Comparison of ENCODE assay signal across 12 mouse cellular contexts in genomic region chr6:50322631-50323030, GRCm38 (mm10). TPM values are rescaled to one million over a fixed set of nuclear protein-coding genes. Genes with fewer than 3 reads are reported as not detected.
DNase-seq lines count a peak whose midpoint lies in the region; ATAC-seq and TF ChIP-seq lines count a peak whose summit lies in the region.
"Had no signal": no experiment of that assay in that cellular context is flagged by ENCODE, and none has a peak within 500 bp of the region (broad histone marks: within the 10 kb centered on the region; RNA-seq: fewer than 3 reads in every experiment).

No protein-coding gene starts in this region.

- no peaks in the 10 kb centered on the region for H3K9me3 ChIP-seq in kidney, embryonic 16.5 days (ENCODE audit: low read length)
- H3K9me3 ChIP-seq in stomach, postnatal 0 days (ENCODE audit: control insufficient read depth, low read length) = no peaks in the 10 kb centered on the region

- H3K27me3 ChIP-seq in kidney, embryonic 16.5 days (ENCODE audit: insufficient read depth, low read length) = no peaks in the 10 kb centered on the region
- H3K27me3 ChIP-seq in stomach, postnatal 0 days (ENCODE audit: control insufficient read depth, insufficient read depth, low read length) = no peaks in the 10 kb centered on the region

- H3K4me2 ChIP-seq in kidney, embryonic 16.5 days (replicated peaks; ENCODE audit: low read depth, low read length) = no peak overlapping the region
- H3K4me2 ChIP-seq in stomach, postnatal 0 days (replicated peaks; ENCODE audit: low read depth) = no peak overlapping the region

- H3K9ac ChIP-seq in kidney, embryonic 16.5 days (replicated peaks; ENCODE audit: low read length) = no peak overlapping the region
- no peak overlapping the region for H3K9ac ChIP-seq in stomach, postnatal 0 days (ENCODE audit: low read length)

- TF ChIP-seq EP300 in stomach, postnatal 0 days (optimal IDR thresholded peaks at IDR 0.05) = no peak

- H3K4me1 ChIP-seq in kidney, embryonic 16.5 days (ENCODE audit: insufficient read depth, low read length) = 0 out of 2 replicates have a peak, but pooled peaks cover 4% of the 10 kb centered on the region
- H3K4me1 ChIP-seq in stomach, postnatal 0 days (replicated peaks; ENCODE audit: control insufficient read depth, insufficient read depth) = no peaks in the 10 kb centered on the region

- ATAC-seq in kidney, embryonic 16.5 days (ENCODE audit: low FRiP score, low TSS enrichment) = no peak
- ATAC-seq in stomach, postnatal 0 days (ENCODE audit: low FRiP score, low TSS enrichment) = no peak
- ATAC-seq: hindbrain, embryonic 16.5 days had no signal

- H3K27ac ChIP-seq in layer of hippocampus, adult 2 months = peak overlapping the region; percentile 90
- H3K27ac ChIP-seq in kidney, embryonic 16.5 days (ENCODE audit: low read length) = no peak overlapping the region
- H3K27ac ChIP-seq in stomach, postnatal 0 days (replicated peaks) = no peak overlapping the region

- intact Hi-C loops in left cerebral cortex, postnatal 36 days (cut with DNase I) = loop anchor here (5.0 kb wide), 1 partner anchor 35 kb away; no protein-coding TSS in a partner anchor

- WGBS in kidney, embryonic 16.5 days = 55% methylated on average over 9 of the region's 9 CpGs
- WGBS in stomach, postnatal 0 days = 56% methylated on average over 9 of the region's 9 CpGs

- DNase-seq in thymus, postnatal 4 days = peak; percentile 47
- DNase-seq in thymus, postnatal 0 days (ENCODE audit: low spot score) = no peak
- peak; percentile 67 to 76 for DNase-seq in layer of hippocampus, adult 2 months (ENCODE audit: low spot score in 2 of 2)
- peak; percentile 79 to 85 for DNase-seq in left cerebral cortex, postnatal 36 days (ENCODE audit: low spot score in 2 of 2)
- DNase-seq in kidney, postnatal 25 days = no peak
- no peak for DNase-seq in stomach, postnatal 0 days (ENCODE audit: low spot score)
- DNase-seq: adrenal gland, adult 2 months; cerebellum, adult 11 months; lung, adult 2 months; retina, postnatal 1 day had no signal

- H3K4me3 ChIP-seq in layer of hippocampus, adult 2 months = no peak overlapping the region
- no peak overlapping the region for H3K4me3 ChIP-seq in kidney, embryonic 16.5 days (ENCODE audit: low read length)
- no peak overlapping the region for H3K4me3 ChIP-seq in stomach, postnatal 0 days (ENCODE audit: low read depth, low read length)

- TF ChIP-seq CTCF in layer of hippocampus, adult 2 months (conservative IDR thresholded peaks at IDR 0.05) = no peak
- no peak for TF ChIP-seq CTCF in stomach, postnatal 0 days (IDR thresholded peaks at IDR 0.05; ENCODE audit: low read depth)

- peaks cover 7% of the 10 kb centered on the region for H3K36me3 ChIP-seq in kidney, embryonic 16.5 days (ENCODE audit: insufficient read depth, low read length)
- no peaks in the 10 kb centered on the region; the same call in 1 of the 2 replicates for H3K36me3 ChIP-seq in stomach, postnatal 0 days (ENCODE audit: control insufficient read depth, insufficient read depth, low read length)

RNA-seq across cellular contexts. Expression of gene Gsdme, which starts 59.0 kb away (rescaled TPM):
- polyA plus RNA-seq in thymus, postnatal 0 days (2015; fragmentation: Nextera tagmentation; extraction: Ambion mirVana) = 19.1 and 23.8 TPM in 2 replicates
- 10 to 100 TPM; 10.9 to 12.4 TPM for total RNA-seq in layer of hippocampus, adult 2 months (2021)
- 10 to 100 TPM; 11.8 to 13.0 TPM for total RNA-seq in left cerebral cortex, postnatal 36 days (2021)
- polyA plus RNA-seq in kidney, embryonic 16.5 days (2015; fragmentation: Nextera tagmentation; extraction: Ambion mirVana) = 55.3 and 58.0 TPM in 2 replicates
- polyA plus RNA-seq in stomach, postnatal 0 days (2015; fragmentation: Nextera tagmentation; extraction: Ambion mirVana) = 13.0 and 14.1 TPM in 2 replicates

Comparison
In these comparisons a context has a peak if more than half of its experiments do, and no peak if none do; other contexts are left out.
1. DNase-seq: peak in thymus, postnatal 4 days (single experiment), layer of hippocampus, adult 2 months (2 of 2) and left cerebral cortex, postnatal 36 days (2 of 2); none in thymus, postnatal 0 days (single experiment), kidney, postnatal 25 days (0 of 2) and stomach, postnatal 0 days (single experiment).